Mouse (Mus musculus): ENCODE measurements around the gene Ift140. TPM values are rescaled to one million over a fixed set of nuclear protein-coding genes. Genes with fewer than 3 reads are reported as not detected.

The Ift140 gene
- total and polyA plus RNA-seq, 3 experiments, result 3.4 to 9.0 TPM; not detected in 1

DNA sequence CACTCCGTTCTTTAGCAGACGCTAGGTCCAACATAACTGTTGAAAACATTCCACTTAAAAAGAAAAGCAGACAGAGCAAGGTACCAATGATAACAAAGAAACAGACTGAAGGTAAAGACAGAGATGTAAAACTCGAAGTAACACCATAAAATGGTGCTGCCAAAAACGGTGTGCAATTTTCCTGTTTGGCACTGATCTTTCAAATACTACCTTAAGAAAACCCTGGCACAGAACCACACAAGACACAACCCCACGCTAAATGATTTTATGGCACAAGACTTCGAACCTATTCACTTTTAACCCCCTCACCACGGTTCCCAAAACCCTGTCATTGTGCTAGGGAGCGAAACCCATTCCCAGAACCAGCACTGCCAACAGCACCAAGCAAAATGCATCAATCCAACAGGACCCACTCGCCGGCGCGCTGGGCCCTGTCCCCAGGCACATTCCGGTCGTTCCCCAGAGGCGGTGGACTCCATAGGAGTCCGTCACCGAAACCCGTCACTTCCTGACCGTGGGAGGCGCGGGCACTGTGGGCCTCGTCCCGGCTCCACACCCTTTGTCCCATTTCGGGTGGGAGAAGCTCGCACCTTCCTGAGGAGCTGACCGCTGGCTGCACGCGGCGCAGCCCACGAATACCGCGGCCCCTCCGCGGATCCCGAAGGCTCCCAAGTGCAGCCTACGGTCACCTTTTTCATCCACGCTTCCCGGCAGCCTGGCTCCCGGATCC is 879 bp upstream of the Ift140 start:
- peak overlapping the region; percentile 91 for H3K9ac ChIP-seq (ENCODE audit: control insufficient read depth, low read depth, low read length, poor library complexity, severe bottlenecking)
- H3K9me3 ChIP-seq (replicated peaks; ENCODE audit: insufficient read depth, low read length), result no peaks in the 10 kb centered on the region
- peak overlapping the region; percentile 52 for H3K27ac ChIP-seq (ENCODE audit: control insufficient read depth, low read depth, low read length)
- 0 out of 4 replicates have a peak, but pooled peaks cover 0 to 2% of the 10 kb centered on the region in 2 experiments for H3K4me1 ChIP-seq (ENCODE audit: control insufficient read depth in 1 of 2, insufficient read depth in 2 of 2, low read length in 2 of 2)
- peaks cover 0 to 2% of the 10 kb centered on the region in 2 experiments; a peak in 3 of 4 replicates for H3K36me3 ChIP-seq (ENCODE audit: control insufficient read depth in 1 of 2, insufficient read depth in 2 of 2, low read length in 2 of 2)
- DNase-seq (ENCODE audit: low read depth, low spot score), result peak; percentile 40
- no peak for TF ChIP-seq BHLHE40 (IDR thresholded peaks at IDR 0.05; ENCODE audit: borderline replicate concordance, low read depth, low read length)
- no peak for TF ChIP-seq ZMIZ1 (IDR thresholded peaks at IDR 0.05; ENCODE audit: low read depth, low read length)
- no peak for TF ChIP-seq KAT2A (conservative IDR thresholded peaks at IDR 0.05; ENCODE audit: low read depth, low read length)
- TF ChIP-seq ZNF384 (IDR thresholded peaks at IDR 0.05; ENCODE audit: low read depth, low read length), result no peak
- TF ChIP-seq POLR2AphosphoS5 (IDR thresholded peaks at IDR 0.05; ENCODE audit: borderline replicate concordance, low read depth, low read length), result no peak
- 0 out of 2 replicates have a peak, but pooled peaks have one; percentile 2 for TF ChIP-seq MAZ (IDR thresholded peaks at IDR 0.05; ENCODE audit: low read depth, low read length)
- no peak for TF ChIP-seq CTCF (IDR thresholded peaks at IDR 0.05 in 2 of 3, conservative IDR thresholded peaks at IDR 0.05 in 1 of 3; ENCODE audit: control insufficient read depth in 1 of 3, insufficient read depth in 1 of 3, low read depth in 2 of 3, low read length in 3 of 3, poor library complexity in 1 of 3, severe bottlenecking in 1 of 3)
- no peak for TF ChIP-seq JUND (IDR thresholded peaks at IDR 0.05; ENCODE audit: low read depth, low read length)
- TF ChIP-seq NELFE (IDR thresholded peaks at IDR 0.05; ENCODE audit: low read depth, low read length), result no peak
- H3K79me2 ChIP-seq (ENCODE audit: control insufficient read depth, insufficient read depth, low read length, poor library complexity), result peaks cover 28% of the 10 kb centered on the region
- H3K27me3 ChIP-seq (ENCODE audit: control insufficient read depth in 1 of 2, insufficient read depth in 2 of 2, low read length in 2 of 2), result no peaks in the 10 kb centered on the region
- peak overlapping the region; percentile 93 to 95 for H3K4me3 ChIP-seq (ENCODE audit: control insufficient read depth in 1 of 2, insufficient read depth in 1 of 2, low read depth in 2 of 2, low read length in 2 of 2)

DNA sequence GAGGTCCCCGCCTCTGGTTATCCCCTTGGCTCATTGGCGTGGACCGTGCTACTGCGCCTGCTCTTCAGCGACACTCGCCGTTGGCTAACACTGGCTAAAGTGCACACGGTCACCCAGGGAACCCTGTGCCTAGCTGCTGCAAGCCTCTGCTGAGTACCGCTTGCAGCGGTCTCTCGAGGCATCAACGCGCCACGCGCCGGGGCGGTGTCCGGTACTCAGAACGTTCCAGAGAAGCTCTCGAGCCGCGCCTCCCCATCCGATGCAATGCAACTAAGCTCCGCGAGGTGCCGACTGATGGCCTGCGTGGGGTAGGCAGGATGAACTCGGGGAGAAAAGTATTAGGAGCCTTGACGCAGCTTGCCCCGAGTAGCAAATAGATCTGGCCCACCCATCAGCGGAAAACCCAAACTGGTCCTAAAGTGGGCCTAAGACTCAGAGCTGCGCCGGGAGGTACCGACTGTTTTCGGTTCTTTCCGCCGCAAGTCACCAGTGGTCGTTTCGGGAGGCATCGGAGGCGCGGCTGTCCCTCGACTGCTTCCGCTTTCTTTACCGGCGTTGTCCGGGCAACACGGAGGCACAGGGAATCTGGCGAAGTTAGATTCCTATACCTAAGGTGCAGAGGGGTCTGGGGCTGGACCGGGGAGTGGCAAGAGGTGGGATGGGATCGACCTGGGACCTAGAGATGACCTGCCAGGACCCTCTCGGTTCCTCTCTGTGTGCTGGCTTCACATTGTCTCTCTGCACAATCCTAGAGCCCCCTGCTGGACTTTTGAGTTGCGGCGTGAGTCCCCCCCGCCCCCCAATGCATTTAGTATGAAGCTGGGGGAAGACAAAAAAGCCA is 627 bp downstream of the Ift140 start:
- H3K4me3 ChIP-seq (ENCODE audit: control insufficient read depth in 1 of 2, insufficient read depth in 1 of 2, low read depth in 2 of 2, low read length in 2 of 2), result peak overlapping the region; percentile 67 to 77
- 0 out of 4 replicates have a peak, but pooled peaks cover 0 to 2% of the 10 kb centered on the region in 2 experiments for H3K4me1 ChIP-seq (ENCODE audit: control insufficient read depth in 1 of 2, insufficient read depth in 2 of 2, low read length in 2 of 2)
- H3K9ac ChIP-seq (ENCODE audit: control insufficient read depth, low read depth, low read length, poor library complexity, severe bottlenecking), result peak overlapping the region; percentile 60
- no peaks in the 10 kb centered on the region for H3K27me3 ChIP-seq (ENCODE audit: control insufficient read depth in 1 of 2, insufficient read depth in 2 of 2, low read length in 2 of 2)
- peak; percentile 77 for DNase-seq (ENCODE audit: low read depth, low spot score)
- H3K27ac ChIP-seq (ENCODE audit: control insufficient read depth, low read depth, low read length), result peak overlapping the region; percentile 52
- no peaks in the 10 kb centered on the region for H3K9me3 ChIP-seq (replicated peaks; ENCODE audit: insufficient read depth, low read length)
- peaks cover 26% of the 10 kb centered on the region for H3K79me2 ChIP-seq (ENCODE audit: control insufficient read depth, insufficient read depth, low read length, poor library complexity)
- peaks cover 0 to 2% of the 10 kb centered on the region in 2 experiments; a peak in 3 of 4 replicates for H3K36me3 ChIP-seq (ENCODE audit: control insufficient read depth in 1 of 2, insufficient read depth in 2 of 2, low read length in 2 of 2)
- TF ChIP-seq MXI1 (IDR thresholded peaks at IDR 0.05; ENCODE audit: low read depth, low read length) (no peak), NRF1 (IDR thresholded peaks at IDR 0.05; ENCODE audit: insufficient read depth, low read depth, low read length, poor library complexity, severe bottlenecking) (peak; percentile 59; the same call in 1 of the 2 replicates), USF1 (IDR thresholded peaks at IDR 0.05; ENCODE audit: low read depth, low read length) (no peak), ZMIZ1 (IDR thresholded peaks at IDR 0.05; ENCODE audit: low read depth, low read length) (no peak), HCFC1 (IDR thresholded peaks at IDR 0.05; ENCODE audit: low read depth, low read length) (no peak), UBTF (IDR thresholded peaks at IDR 0.05; ENCODE audit: borderline replicate concordance, insufficient read depth, low read depth, low read length) (no peak), TCF12 (IDR thresholded peaks at IDR 0.05; ENCODE audit: low read depth, low read length) (no peak), MAZ (IDR thresholded peaks at IDR 0.05; ENCODE audit: low read depth, low read length) (no peak), RCOR1 (IDR thresholded peaks at IDR 0.05; ENCODE audit: low read depth, low read length) (no peak), POLR2AphosphoS5 (IDR thresholded peaks at IDR 0.05; ENCODE audit: borderline replicate concordance, low read depth, low read length) (no peak), ELF1 (IDR thresholded peaks at IDR 0.05; ENCODE audit: low read depth, low read length) (peak; percentile 44; the same call in 1 of the 2 replicates), SMC3 (IDR thresholded peaks at IDR 0.05; ENCODE audit: low read depth, low read length) (peak; percentile 23; the same call in 1 of the 2 replicates), TBP (IDR thresholded peaks at IDR 0.05; ENCODE audit: low read depth, low read length) (peak; percentile 29; the same call in 1 of the 2 replicates), SIN3A (IDR thresholded peaks at IDR 0.05; ENCODE audit: low read length) (peak; percentile 44; the same call in 1 of the 2 replicates), NELFE (IDR thresholded peaks at IDR 0.05; ENCODE audit: low read depth, low read length) (peak; percentile 25; the same call in 1 of the 2 replicates), CHD2 (IDR thresholded peaks at IDR 0.05; ENCODE audit: low read length) (no peak), ZNF384 (IDR thresholded peaks at IDR 0.05; ENCODE audit: low read depth, low read length) (no peak), CTCF (IDR thresholded peaks at IDR 0.05 in 2 of 3, conservative IDR thresholded peaks at IDR 0.05 in 1 of 3; ENCODE audit: control insufficient read depth in 1 of 3, insufficient read depth in 1 of 3, low read depth in 2 of 3, low read length in 3 of 3, poor library complexity in 1 of 3, severe bottlenecking in 1 of 3) (peak; percentile 12 to 34 (median 25); a peak in 4 of 6 replicates), MAX (IDR thresholded peaks at IDR 0.05; ENCODE audit: low read length) (no peak), POLR2A (IDR thresholded peaks at IDR 0.05; ENCODE audit: control insufficient read depth in 1 of 2, insufficient read depth in 1 of 2, low read depth in 1 of 2, low read length in 2 of 2, poor library complexity in 1 of 2) (peak in 1 of 2 experiments; percentile 29; a peak in 1 of 4 replicates), BHLHE40 (IDR thresholded peaks at IDR 0.05; ENCODE audit: borderline replicate concordance, low read depth, low read length) (no peak), CHD1 (IDR thresholded peaks at IDR 0.05; ENCODE audit: low read depth, low read length) (no peak; the same call in 1 of the 2 replicates), E2F4 (IDR thresholded peaks at IDR 0.05; ENCODE audit: borderline replicate concordance, low read depth, low read length) (no peak)

All from MEL (cell line).